Comparison of ENCODE assay signal across 1 mouse cellular context in the genomic region with DNA sequence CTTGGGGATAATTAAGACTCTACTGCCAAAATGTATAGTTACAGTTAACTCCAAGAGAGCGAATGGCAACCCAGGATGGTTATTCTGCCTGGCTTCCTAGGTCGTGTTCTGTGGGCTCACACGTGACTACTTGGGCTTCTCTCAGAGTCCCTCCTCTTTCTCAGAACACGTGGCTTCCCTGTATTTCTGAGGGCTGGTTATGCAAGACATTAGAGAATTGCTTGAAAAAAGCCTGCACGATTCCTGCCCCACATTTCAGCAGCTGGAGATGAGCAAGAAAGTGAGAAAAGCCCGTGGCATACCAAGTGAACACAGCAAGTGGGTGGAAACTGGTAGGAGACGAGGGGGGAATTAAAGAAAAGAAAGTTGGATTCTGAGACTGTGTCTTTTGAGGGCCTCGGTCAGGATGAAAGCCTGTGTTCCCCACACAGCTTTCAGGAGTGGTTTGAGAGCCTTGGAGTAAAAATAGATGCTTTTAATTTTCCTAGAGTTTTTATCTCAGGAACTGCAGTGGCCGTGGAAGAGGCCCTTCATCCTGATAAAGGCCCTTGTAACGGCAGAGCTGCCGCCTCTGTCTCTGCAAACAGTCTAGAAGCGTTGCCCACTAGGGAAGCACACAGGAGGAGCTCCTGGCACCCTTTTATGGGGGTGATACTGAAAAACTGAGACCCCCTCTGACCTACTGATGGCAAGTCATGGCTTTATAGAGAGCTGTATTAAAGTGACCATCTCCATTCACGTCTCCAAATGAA.
TF ChIP-seq lines count a peak whose summit lies in the region.

No protein-coding gene starts in this region.

TF ChIP-seq in MEL, 35 proteins besides CTCF, POLR2A, EP300 and RAD21:
- peak in 1 of 2 experiments; percentile 73; a peak in 2 of 4 replicates for TF ChIP-seq USF2 (IDR thresholded peaks at IDR 0.05; ENCODE audit: borderline replicate concordance in 1 of 2, insufficient read depth in 1 of 2, low read depth in 1 of 2, low read length in 2 of 2)
- peak; percentile 71 for TF ChIP-seq GATA1 (IDR thresholded peaks at IDR 0.05; ENCODE audit: low read depth, low read length)
- TF ChIP-seq MXI1 (IDR thresholded peaks at IDR 0.05; ENCODE audit: low read depth, low read length) = peak; percentile 95
- peak; percentile 93 for TF ChIP-seq USF1 (IDR thresholded peaks at IDR 0.05; ENCODE audit: low read depth, low read length)
- no peak; the same call in 1 of the 2 replicates for TF ChIP-seq MYB (IDR thresholded peaks at IDR 0.05; ENCODE audit: low read depth, low read length)
- no peak for TF ChIP-seq MAZ (IDR thresholded peaks at IDR 0.05; ENCODE audit: low read depth, low read length)
- TF ChIP-seq TCF12 (IDR thresholded peaks at IDR 0.05; ENCODE audit: low read depth, low read length) = peak; percentile 71
- TF ChIP-seq POLR2AphosphoS2 (IDR thresholded peaks at IDR 0.05; ENCODE audit: low read length) = peak; percentile 47; the same call in 1 of the 2 replicates
- peak; percentile 74 for TF ChIP-seq SIN3A (IDR thresholded peaks at IDR 0.05; ENCODE audit: low read length)
- 0 out of 2 replicates have a peak, but pooled peaks have one; percentile 19 for TF ChIP-seq ELF1 (IDR thresholded peaks at IDR 0.05; ENCODE audit: low read depth, low read length)
- peak; percentile 99 for TF ChIP-seq MAX (IDR thresholded peaks at IDR 0.05; ENCODE audit: low read length)
- TF ChIP-seq HCFC1 (IDR thresholded peaks at IDR 0.05; ENCODE audit: low read depth, low read length) = no peak
- TF ChIP-seq ETS1 (IDR thresholded peaks at IDR 0.05; ENCODE audit: low read depth, low read length) = peak; percentile 47; the same call in 1 of the 2 replicates
- TF ChIP-seq TAL1 (IDR thresholded peaks at IDR 0.05; ENCODE audit: low read length) = no peak; the same call in 1 of the 2 replicates
- peak; percentile 78; the same call in 1 of the 2 replicates for TF ChIP-seq BHLHE40 (IDR thresholded peaks at IDR 0.05; ENCODE audit: borderline replicate concordance, low read depth, low read length)
- TF ChIP-seq MYC (IDR thresholded peaks at IDR 0.05; ENCODE audit: low read depth, low read length) = peak; percentile 98
- 0 out of 2 replicates have a peak, but pooled peaks have one; percentile 39 for TF ChIP-seq E2F4 (IDR thresholded peaks at IDR 0.05; ENCODE audit: borderline replicate concordance, low read depth, low read length)
- TF ChIP-seq CHD1 (IDR thresholded peaks at IDR 0.05; ENCODE audit: low read depth, low read length) = peak; percentile 90; the same call in 1 of the 2 replicates
- peak; percentile 37; the same call in 1 of the 2 replicates for TF ChIP-seq NELFE (IDR thresholded peaks at IDR 0.05; ENCODE audit: low read depth, low read length)
TF ChIP-seq in MEL: peak in this region for 15.
